Mouse (Mus musculus): ENCODE data around the gene Cltc.

- TF ChIP-seq POLR2A (IDR thresholded peaks at IDR 0.05; ENCODE audit: control insufficient read depth, low read depth, low read length) (no peak), CTCF (IDR thresholded peaks at IDR 0.05; ENCODE audit: control insufficient read depth, insufficient read depth, insufficient replicate concordance, low read depth, low read length) (no peak)
Measured at GRCm38 (mm10) chr11:86644553-86644952, 112.8 kb downstream of the Cltc start.

All from testis, adult 2 months (tissue).